Mouse (Mus musculus): Measurements from ENCODE around the gene Ahcyl2. TPM values are rescaled to one million over a fixed set of nuclear protein-coding genes. Genes with fewer than 3 reads are reported as not detected.

The Ahcyl2 gene
- total RNA-seq, 2 experiments from 2014 or later = 13.8 to 17.1 TPM

- peak; percentile 89 for DNase-seq
Observed at GRCm38 (mm10) chr6:29853213-29853899, 85.5 kb downstream of the Ahcyl2 start.

DNA sequence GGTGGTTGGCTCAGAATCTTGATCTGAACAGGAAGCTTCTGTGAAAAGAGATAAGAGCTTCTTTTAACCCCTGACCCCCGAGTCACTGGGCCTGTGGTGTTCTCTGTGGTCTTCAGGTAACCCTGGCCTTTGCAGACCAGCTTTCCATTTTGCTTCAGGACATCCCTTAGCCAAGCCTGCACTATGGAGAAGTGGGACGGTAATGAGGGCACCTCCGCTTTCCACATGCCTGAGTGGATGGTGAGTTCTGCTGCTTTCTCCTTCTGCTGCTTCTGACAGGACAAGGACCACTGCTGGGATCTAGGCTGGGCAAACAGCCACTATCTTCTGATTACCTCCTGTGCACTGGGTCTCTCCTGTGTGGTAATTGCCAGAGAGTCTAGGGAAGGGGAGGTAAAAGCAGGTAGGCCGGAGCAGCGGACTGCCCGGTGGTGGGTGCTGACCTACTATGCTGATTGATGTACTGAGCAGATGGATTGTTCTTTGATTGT lies 86.1 kb downstream of the Ahcyl2 start:
- no peak for DNase-seq

- no peak for DNase-seq
Observed at GRCm38 (mm10) chr6:29858619-29859018, 90.8 kb downstream of the Ahcyl2 start.

DNA sequence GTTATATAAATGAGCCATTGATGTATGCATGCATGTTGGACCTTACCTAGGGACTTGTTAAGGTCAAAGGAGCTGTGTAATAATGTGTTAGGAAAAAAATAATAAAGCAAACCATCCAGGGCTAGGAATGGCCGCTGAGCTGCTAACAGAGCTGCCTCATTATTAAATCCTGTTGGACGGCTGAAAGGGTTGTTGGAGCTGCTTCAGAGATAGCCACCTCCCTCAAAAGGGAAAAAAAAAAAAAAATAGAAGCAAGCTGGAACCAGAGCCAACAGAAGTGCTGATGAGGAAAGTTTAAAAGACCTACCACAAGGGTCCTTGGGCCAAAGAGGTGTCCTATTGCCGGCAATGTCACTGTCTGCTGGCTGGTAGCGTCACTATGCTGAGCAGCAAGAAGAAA lies 91.5 kb downstream of the Ahcyl2 start:
- DNase-seq = no peak

GRCm38 (mm10) chr6:29860238-29860637 lies 92.4 kb downstream of the Ahcyl2 start:
- peak; percentile 19 for DNase-seq

DNA sequence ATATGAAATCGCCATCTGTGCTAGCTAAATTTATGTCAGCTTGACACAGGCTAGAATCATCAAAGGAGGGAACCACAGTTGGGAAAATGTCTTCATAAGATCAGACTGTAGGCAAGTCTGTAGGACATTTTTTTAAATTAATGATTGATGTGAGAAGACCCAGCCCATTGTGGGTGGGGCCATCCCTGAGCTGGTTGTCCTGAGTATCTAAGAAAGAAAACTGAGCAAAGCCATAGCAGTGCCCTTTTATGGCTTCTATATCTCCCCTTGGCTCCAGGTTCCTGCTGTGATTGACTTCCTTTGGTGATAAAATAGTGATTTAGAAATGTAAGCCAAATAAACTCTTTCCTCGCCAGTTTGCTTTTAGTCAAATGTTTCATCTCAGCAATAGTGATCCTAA lies 97.1 kb downstream of the Ahcyl2 start:
- no peak for DNase-seq

DNA sequence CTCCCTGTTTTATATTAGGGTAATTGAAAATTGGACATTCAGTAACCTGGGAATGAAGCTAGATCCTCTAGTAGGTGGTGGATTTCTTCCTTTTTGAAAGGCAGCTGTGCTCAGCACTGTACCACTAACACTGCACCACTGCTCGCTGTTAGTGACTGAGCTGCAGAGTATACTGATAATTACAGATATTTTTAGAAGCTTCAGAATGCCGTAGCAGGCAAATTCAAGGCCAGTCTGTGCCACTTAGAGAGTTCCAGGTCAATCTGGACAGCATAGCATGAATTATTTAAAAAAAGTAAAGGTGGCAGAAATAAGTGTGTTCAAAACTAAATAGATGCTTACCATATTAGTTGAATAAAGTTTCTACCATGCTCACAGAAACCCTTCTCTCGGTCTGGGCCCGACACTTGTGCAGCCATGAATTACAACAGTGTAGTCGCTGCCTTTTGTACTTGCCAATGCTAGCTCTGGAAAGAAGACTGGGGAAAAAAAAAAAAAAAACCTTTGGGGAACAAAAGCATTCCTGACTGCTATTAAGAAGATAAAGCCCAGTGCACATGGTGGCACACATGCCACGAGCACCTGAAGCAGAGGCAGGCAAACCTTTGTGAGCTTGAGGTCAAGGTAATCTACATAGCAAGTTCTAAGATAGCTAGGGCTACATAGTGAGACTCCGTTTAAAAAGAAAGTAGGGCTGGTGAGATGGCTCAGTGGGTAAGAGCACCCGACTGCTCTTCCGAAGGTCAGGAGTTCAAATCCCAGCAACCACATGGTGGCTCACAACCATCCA lies 99.3 kb downstream of the Ahcyl2 start:
- no peak for DNase-seq

DNA sequence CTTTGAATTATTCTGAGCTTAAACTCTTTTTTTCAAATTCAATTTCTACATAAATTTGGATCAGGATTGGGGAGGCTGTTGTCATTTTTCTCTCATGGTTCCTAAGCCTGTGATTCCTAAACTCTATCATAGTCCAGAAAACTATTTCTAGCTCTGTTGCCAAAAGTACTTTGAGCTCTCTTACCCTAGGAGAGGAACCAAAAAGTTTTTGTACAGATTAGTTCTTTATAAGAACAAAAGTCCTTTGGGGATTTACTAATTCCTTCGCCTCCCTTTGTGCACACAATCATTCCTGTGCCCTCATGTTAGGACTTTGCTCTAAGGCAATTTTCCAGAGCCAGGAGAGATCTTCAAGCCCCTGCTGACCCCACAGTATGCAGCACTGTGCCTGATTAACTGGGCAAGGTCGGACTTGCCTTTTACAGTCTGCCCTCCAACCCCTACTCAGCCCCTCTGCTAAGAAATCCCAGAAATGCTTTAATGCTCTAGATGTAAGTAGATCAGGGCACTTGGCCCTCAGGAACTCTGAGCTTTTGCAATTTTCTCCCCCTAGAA lies 100.6 kb downstream of the Ahcyl2 start:
- DNase-seq = no peak

DNA sequence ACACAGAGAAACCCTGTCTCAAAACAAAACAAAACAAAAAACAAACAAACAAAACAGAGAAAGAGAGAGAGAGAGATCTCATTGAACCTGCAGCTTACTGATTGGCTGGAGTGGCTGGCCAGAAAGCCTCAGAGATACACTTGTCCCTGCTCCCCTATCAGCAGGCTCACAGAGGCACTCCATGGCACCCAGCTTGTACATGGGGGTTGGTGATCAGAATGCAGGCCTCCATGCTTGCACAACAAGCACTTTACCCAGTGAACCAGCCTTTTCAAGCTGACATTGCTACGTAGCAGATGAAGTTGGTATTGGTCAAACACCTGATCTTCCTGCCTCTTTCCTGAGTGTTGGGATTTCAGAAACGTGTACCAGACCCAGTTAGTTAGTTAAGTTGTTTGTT lies 105.8 kb downstream of the Ahcyl2 start:
- DNase-seq = no peak

GRCm38 (mm10) chr6:29875576-29875975 lies 107.8 kb downstream of the Ahcyl2 start:
- peak; percentile 58 for DNase-seq

- DNase-seq = no peak
Observed at GRCm38 (mm10) chr6:29876782-29877181, 109.0 kb downstream of the Ahcyl2 start.

GRCm38 (mm10) chr6:29879579-29879978 lies 111.8 kb downstream of the Ahcyl2 start:
- DNase-seq = no peak

GRCm38 (mm10) chr6:29880796-29881195 lies 113.0 kb downstream of the Ahcyl2 start:
- DNase-seq = no peak

DNA sequence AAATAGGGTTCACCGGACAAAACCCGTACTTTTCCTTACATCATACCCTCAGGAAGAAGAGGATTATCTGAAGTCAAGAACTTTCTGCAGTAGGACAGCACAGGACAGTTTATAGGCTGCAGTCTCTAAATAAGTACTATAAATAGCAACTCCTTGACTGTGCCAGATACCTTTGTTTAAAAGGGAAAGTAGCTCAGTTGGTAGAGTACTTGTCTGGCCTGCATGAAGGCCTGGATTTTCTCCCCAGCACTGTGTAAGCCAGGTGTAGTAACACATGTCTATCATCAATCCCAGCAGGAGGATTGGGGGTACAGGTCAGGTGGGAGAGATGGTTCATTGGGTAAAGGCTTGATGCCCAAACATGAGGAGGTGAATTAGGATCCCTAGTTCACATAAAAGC lies 114.1 kb downstream of the Ahcyl2 start:
- peak; percentile 21 for DNase-seq

GRCm38 (mm10) chr6:29882870-29883269 lies 115.1 kb downstream of the Ahcyl2 start:
- no peak for DNase-seq

DNA sequence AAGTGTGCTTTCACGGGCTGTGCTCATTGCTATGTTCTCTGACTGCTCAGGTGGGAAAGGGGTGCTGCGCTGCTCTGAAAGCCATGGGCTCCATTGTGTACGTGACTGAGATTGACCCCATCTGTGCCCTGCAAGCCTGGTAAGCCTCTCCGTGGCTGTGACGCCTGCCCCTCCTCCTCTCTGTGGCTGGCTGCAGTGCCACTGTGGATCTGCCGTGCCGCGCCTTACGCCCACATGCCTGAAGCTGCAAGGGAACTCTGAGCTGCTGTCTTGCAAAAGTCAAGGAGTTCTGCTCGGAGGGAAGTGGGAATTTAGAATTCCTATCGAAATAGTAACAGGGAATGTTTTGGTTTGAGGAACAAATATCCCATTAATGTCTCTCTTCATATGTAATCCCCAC lies 123.3 kb downstream of the Ahcyl2 start:
- DNase-seq = no peak

DNA sequence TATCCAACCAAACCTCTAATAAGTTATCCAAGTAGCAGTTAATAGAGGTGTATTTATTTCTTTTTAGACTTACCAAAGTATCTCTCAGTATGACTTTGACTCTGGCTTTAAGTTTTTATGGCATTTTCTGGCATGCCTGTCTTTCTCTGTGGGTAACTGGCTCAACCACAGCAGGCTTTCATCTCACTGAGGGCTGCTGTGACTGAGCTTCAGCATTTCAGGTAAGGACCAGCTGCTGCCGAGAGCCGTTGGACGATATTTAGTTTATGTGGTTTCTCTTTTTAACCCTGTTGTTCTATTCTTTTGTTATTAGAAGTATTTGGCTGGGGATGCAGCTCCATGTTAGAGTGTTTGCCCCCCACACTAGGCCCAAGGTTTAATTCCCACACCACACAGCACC lies 129.2 kb downstream of the Ahcyl2 start:
- DNase-seq = no peak

- DNase-seq = no peak
Observed at GRCm38 (mm10) chr6:29901450-29901849, 133.6 kb downstream of the Ahcyl2 start.

GRCm38 (mm10) chr6:29902256-29902655 lies 134.4 kb downstream of the Ahcyl2 start:
- DNase-seq = no peak

DNA sequence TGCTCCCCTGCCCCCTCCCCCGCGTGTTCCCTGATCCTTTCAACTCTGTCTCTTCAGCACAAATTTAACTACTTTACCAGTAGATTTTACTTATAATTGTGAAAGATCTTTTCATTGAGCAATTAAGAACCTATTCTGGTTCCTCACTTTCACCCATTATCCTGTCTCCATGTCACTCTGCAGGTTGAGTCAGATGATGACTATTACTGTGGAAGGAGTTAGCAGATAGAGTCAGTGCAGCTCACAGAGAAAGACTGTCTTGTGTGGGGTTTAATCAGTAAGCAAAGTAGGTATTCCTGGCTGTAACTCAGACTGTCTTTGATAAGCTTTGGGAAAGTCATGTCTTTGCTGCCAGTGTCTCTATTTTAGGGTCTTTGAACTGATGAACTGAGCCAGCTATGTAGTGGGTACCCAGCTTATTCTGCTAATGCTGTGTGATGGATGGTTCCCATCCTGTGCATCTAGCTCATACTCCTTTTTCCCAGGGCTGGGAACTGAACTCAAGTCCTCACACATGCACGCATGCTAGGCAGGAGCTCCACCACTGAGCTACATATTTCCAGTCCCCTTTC lies 135.6 kb downstream of the Ahcyl2 start:
- no peak for DNase-seq

- DNase-seq = peak; percentile 56
Observed at GRCm38 (mm10) chr6:29904281-29904680, 136.5 kb downstream of the Ahcyl2 start.

DNA sequence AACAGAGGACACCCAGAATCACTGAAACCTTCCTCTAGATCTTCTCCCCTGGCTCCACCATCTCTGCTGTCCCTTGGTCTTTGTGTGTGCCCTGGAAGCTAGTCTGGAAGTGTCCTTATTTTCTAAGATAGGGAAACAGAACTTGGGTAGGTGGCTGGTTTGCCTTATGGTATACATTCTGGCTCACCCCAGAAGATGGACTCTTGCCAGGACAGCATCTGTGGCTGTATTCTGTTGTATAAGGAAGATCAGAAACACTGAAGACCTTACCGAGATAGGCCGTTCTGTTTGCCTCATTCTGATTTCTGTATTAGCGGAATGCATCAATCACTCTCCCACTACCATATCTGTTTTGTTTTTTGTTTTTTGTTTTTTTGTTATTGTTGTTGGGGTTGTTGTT lies 142.8 kb downstream of the Ahcyl2 start:
- DNase-seq = no peak

GRCm38 (mm10) chr6:29913673-29914072 lies 145.9 kb downstream of the Ahcyl2 start:
- DNase-seq = no peak
